In genomic region chr1:69591328-69591801, GRCm38 (mm10) we compare ENCODE assay signal across 8 mouse cellular contexts.
A peak's percentile ranks its signal among the peaks of the same experiment; 100 is the strongest.
DNase-seq lines count a peak whose midpoint lies in the region; ATAC-seq and TF ChIP-seq lines count a peak whose summit lies in the region.

No protein-coding gene starts in this region.

- peak; percentile 45 for DNase-seq in adrenal gland, adult 2 months
- no peak for DNase-seq in adrenal gland, adult 18-20 months (ENCODE audit: low spot score in 2 of 2)
- DNase-seq in ovary, postnatal 36 days (ENCODE audit: low spot score): peak; percentile 10
- DNase-seq in ovary, postnatal 10 days (ENCODE audit: low spot score): no peak
- peak; percentile 41 for DNase-seq in forelimb bud, embryonic 11.5 days (ENCODE audit: low read depth, low spot score)
- DNase-seq in kidney, postnatal 25 days: peak; percentile 39 to 52
- DNase-seq in stomach, postnatal 0 days (ENCODE audit: low spot score): peak; percentile 22
- no peak for DNase-seq in liver, postnatal 0 days

- H3K27ac ChIP-seq in stomach, postnatal 0 days (replicated peaks): no peak overlapping the region
- H3K27ac ChIP-seq in liver, postnatal 0 days (ENCODE audit: low read depth): no peak overlapping the region

- WGBS in stomach, postnatal 0 days: 37% methylated on average over 7 of the region's 7 CpGs
- WGBS in liver, postnatal 0 days (ENCODE audit: insufficient replicate concordance): 47% methylated on average over 7 of the region's 7 CpGs

- 0 out of 2 replicates have a peak overlapping the region, but pooled peaks have one; percentile 5 for H3K4me2 ChIP-seq in stomach, postnatal 0 days (replicated peaks; ENCODE audit: low read depth)
- H3K4me2 ChIP-seq in liver, postnatal 0 days (ENCODE audit: low read depth, low read length): no peak overlapping the region

- no peak for TF ChIP-seq EP300 in stomach, postnatal 0 days (optimal IDR thresholded peaks at IDR 0.05)
- no peak for TF ChIP-seq EP300 in liver, postnatal 0 days (IDR thresholded peaks at IDR 0.05; ENCODE audit: low read depth)

- H3K4me3 ChIP-seq in stomach, postnatal 0 days (ENCODE audit: low read depth, low read length): 0 out of 2 replicates have a peak overlapping the region, but pooled peaks have one; percentile 2
- H3K4me3 ChIP-seq in liver, postnatal 0 days (ENCODE audit: low read depth, low read length): no peak overlapping the region

- TF ChIP-seq CTCF in stomach, postnatal 0 days (IDR thresholded peaks at IDR 0.05; ENCODE audit: low read depth): no peak
- no peak for TF ChIP-seq CTCF in liver, postnatal 0 days (IDR thresholded peaks at IDR 0.05; ENCODE audit: low read depth)

- H3K4me1 ChIP-seq in stomach, postnatal 0 days (replicated peaks; ENCODE audit: control insufficient read depth, insufficient read depth): no peaks in the 10 kb centered on the region
- no peaks in the 10 kb centered on the region for H3K4me1 ChIP-seq in liver, postnatal 0 days (ENCODE audit: insufficient read depth)

- no peaks in the 10 kb centered on the region for H3K36me3 ChIP-seq in stomach, postnatal 0 days (ENCODE audit: control insufficient read depth, insufficient read depth, low read length)
- no peaks in the 10 kb centered on the region for H3K36me3 ChIP-seq in liver, postnatal 0 days (replicated peaks; ENCODE audit: insufficient read depth, low read length)

- 0 out of 2 replicates have a peak overlapping the region, but pooled peaks have one; percentile 13 for H3K9ac ChIP-seq in stomach, postnatal 0 days (ENCODE audit: low read length)
- no peak overlapping the region for H3K9ac ChIP-seq in liver, postnatal 0 days (replicated peaks)

- H3K9me3 ChIP-seq in stomach, postnatal 0 days (ENCODE audit: control insufficient read depth, low read length): no peaks in the 10 kb centered on the region
- no peaks in the 10 kb centered on the region for H3K9me3 ChIP-seq in liver, postnatal 0 days (ENCODE audit: low read length)

- ATAC-seq in stomach, postnatal 0 days (ENCODE audit: low FRiP score, low TSS enrichment): no peak
- no peak for ATAC-seq in liver, postnatal 0 days

- no peaks in the 10 kb centered on the region for H3K27me3 ChIP-seq in stomach, postnatal 0 days (ENCODE audit: control insufficient read depth, insufficient read depth, low read length)
- H3K27me3 ChIP-seq in liver, postnatal 0 days (ENCODE audit: insufficient read depth, low read length): no peaks in the 10 kb centered on the region

Comparison
In these comparisons a context has a peak if more than half of its experiments do, and no peak if none do; other contexts are left out.
1. DNase-seq: peak in adrenal gland, adult 2 months (single experiment), ovary, postnatal 36 days (single experiment), forelimb bud, embryonic 11.5 days (single experiment), kidney, postnatal 25 days (2 of 2) and stomach, postnatal 0 days (single experiment); none in adrenal gland, adult 18-20 months (0 of 2), ovary, postnatal 10 days (single experiment) and liver, postnatal 0 days (single experiment).